Mouse (Mus musculus) B cell, adult 62 days (primary cell): ENCODE results near the gene Mrgpra1. TPM values are rescaled to one million over a fixed set of nuclear protein-coding genes. Genes with fewer than 3 reads are reported as not detected.

Experiments
- total RNA-seq: library from RNA; stranded (reverse); gene quantifications from 4 replicates; pipeline ENCODE4 v1.2.4, GENCODE M21; 2023

The Mrgpra1 gene
- not detected in 4 replicates for total RNA-seq

DNA sequence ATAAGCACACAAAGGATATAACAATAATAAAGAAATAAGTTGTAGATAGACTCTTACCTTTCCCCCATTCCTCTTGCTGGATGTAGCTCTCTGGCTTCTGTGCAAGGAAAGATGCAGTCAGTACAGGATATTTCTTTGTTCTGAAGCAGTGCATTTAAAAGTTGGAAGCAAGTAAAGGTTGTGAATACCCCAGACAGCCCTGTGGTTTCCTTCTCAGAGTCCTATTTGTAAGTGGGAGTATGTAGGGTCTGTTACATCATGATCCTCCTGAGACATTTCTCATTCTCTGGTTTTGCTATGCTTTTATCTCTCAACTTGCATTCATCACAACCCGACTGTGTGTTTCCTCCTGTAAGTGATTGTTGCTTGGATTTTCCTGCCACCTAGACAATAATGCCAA, at the start of gene Mrgpra1:
Gene Mrgpra1, minus strand, starts transcription at position 101 of the 400 bp plus-strand sequence.

Other genes with a start within 250 kb of the Mrgpra1 start
- not detected in 4 replicates for gene Ptpn5, start 220.6 kb downstream of the Mrgpra1 start, total RNA-seq
- gene Mrgpra6, start 149.3 kb downstream of the Mrgpra1 start, total RNA-seq = not detected in 4 replicates
- not detected in 4 replicates for gene Mrgpra9, start 101.4 kb downstream of the Mrgpra1 start, total RNA-seq
- not detected in 4 replicates for gene Mrgpra2a, start 97.9 kb upstream of the Mrgpra1 start, total RNA-seq
- gene Mrgpra2b, start 174.6 kb upstream of the Mrgpra1 start, total RNA-seq = not detected in 4 replicates
- gene Mrgpra3, start 247.1 kb upstream of the Mrgpra1 start, total RNA-seq = not detected in 4 replicates